Mouse (Mus musculus) myocyte (in vitro differentiated cells): ENCODE results near the gene Mlst8.

Experiments
- MYOG ChIP-seq, 3 experiments: IDR thresholded peaks; one replicate each; pipeline ENCODE4 v1.6.1; 2011; ENCODE audit warnings: control low read depth in 2 of 3, low read depth in 2 of 3, mild to moderate bottlenecking in 2 of 3; ENCODE audit not compliant: insufficient read length in 2 of 3, control insufficient read depth in 1 of 3, insufficient read depth in 1 of 3
- USF1 ChIP-seq: IDR thresholded peaks from one replicate; pipeline ENCODE4 v1.6.1; 2011; ENCODE audit warnings: low read depth, mild to moderate bottlenecking, control low read depth, moderate library complexity

DNA sequence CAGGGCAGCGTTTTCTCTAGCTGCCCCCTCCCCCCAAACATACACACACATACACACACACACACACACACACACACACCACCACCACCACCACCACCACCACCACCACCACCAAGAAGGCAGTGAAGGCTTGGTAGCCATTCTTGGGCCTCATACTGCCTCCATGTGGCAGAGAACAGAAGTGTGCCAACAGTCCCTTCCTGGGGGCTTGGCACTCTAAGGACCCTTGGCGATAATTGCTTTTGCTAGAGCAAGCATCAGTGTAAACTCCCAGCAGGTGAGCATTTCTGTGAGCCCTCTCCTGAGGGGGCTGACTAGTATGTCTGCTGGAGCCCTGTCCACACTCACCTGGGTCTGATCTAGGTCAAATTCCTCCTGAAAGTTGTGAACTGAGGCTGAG is 37.7 kb downstream of the Mlst8 start:
- no peak for TF ChIP-seq MYOG (IDR thresholded peaks at IDR 0.05; ENCODE audit: control insufficient read depth in 1 of 3, insufficient read depth in 1 of 3, insufficient read length in 2 of 3, low read depth in 2 of 3)
- no peak for TF ChIP-seq USF1
